In the genomic region with DNA sequence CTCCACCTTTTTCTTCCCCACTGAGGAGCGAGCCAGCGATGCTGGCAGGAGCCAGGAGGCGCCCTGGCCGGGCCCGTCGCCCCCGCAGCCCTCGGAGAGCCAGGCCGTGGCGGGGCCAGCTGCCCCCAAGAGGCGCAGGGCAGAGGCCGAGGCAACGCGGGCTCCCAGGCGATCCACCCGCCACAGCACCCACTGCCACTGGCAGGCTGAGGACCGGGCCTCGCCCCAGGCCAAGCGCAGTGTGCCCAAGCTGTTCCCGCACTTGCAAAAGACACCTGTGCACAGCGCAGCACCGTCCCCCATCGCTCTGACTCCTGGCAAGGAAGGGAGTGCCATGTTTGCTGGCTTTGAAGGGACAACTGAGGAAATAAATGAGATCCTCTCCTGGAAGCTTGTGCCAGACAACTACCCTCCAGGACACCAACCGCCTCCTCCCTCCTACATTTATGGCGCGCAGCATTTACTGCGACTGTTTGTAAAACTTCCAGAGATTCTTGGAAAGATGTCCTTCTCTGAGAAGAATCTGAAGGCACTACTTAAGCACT, we compare ENCODE assay signal across 8 mouse cellular contexts. TPM values are rescaled to one million over a fixed set of nuclear protein-coding genes. Genes with fewer than 3 reads are reported as not detected.
A peak's percentile ranks its signal among the peaks of the same experiment; 100 is the strongest.
DNase-seq lines count a peak whose midpoint lies in the region; ATAC-seq and TF ChIP-seq lines count a peak whose summit lies in the region.

No protein-coding gene starts in this region.

- peak; percentile 64 for DNase-seq in cerebellum, adult 11 months
- DNase-seq in cerebellum, adult 8-10 months, result no peak
- no peak for DNase-seq in spleen, adult 2 months (ENCODE audit: low read depth in 1 of 2, low spot score in 2 of 2)
- DNase-seq in spleen, adult 12 weeks (ENCODE audit: low spot score), result no peak
- peak; percentile 64 for DNase-seq in forebrain, postnatal 0 days
- peak; percentile 53 to 69 for DNase-seq in layer of hippocampus, postnatal 10 days (ENCODE audit: low spot score in 2 of 2)
- DNase-seq in thymus, postnatal 10 days (ENCODE audit: low spot score in 2 of 2), result peak; percentile 30 to 43

- no peak for TF ChIP-seq CTCF in spleen, adult 2 months (IDR thresholded peaks at IDR 0.05; ENCODE audit: extremely low read depth, insufficient read depth, insufficient read length, insufficient replicate concordance)
- TF ChIP-seq CTCF in forebrain, postnatal 0 days (IDR thresholded peaks at IDR 0.05; ENCODE audit: low read depth), result no peak

- no peaks in the 10 kb centered on the region for H3K36me3 ChIP-seq in spleen, adult 2 months (ENCODE audit: control insufficient read depth, insufficient read depth, low read length)
- no peaks in the 10 kb centered on the region for H3K36me3 ChIP-seq in forebrain, postnatal 0 days (ENCODE audit: insufficient read depth)
- no peaks in the 10 kb centered on the region for H3K36me3 ChIP-seq in midbrain, embryonic 12.5 days

- H3K4me2 ChIP-seq in forebrain, postnatal 0 days (ENCODE audit: low read depth), result peak overlapping the region; percentile 88
- H3K4me2 ChIP-seq in midbrain, embryonic 12.5 days (replicated peaks), result peak overlapping the region; percentile 86

- H3K9ac ChIP-seq in forebrain, postnatal 0 days, result peak overlapping the region; percentile 87
- H3K9ac ChIP-seq in midbrain, embryonic 12.5 days (replicated peaks), result peak overlapping the region; percentile 73

- H3K4me1 ChIP-seq in spleen, adult 2 months (ENCODE audit: control insufficient read depth, insufficient read depth, insufficient read length), result peaks cover 6% of the 10 kb centered on the region; the same call in 1 of the 2 replicates
- peaks cover 8% of the 10 kb centered on the region; the same call in 1 of the 2 replicates for H3K4me1 ChIP-seq in forebrain, postnatal 0 days (ENCODE audit: insufficient read depth)
- H3K4me1 ChIP-seq in midbrain, embryonic 12.5 days, result peaks cover 8% of the 10 kb centered on the region

- H3K4me3 ChIP-seq in spleen, adult 2 months (ENCODE audit: extremely low read depth, insufficient read depth, insufficient read length), result peak overlapping the region; percentile 62
- H3K4me3 ChIP-seq in forebrain, postnatal 0 days (ENCODE audit: low read depth, low read length), result peak overlapping the region; percentile 57
- H3K4me3 ChIP-seq in midbrain, embryonic 12.5 days, result peak overlapping the region; percentile 65

- H3K27me3 ChIP-seq in spleen, adult 2 months (ENCODE audit: control insufficient read depth, insufficient read depth, low read length), result no peaks in the 10 kb centered on the region
- H3K27me3 ChIP-seq in forebrain, postnatal 0 days (ENCODE audit: insufficient read depth, low read length), result no peaks in the 10 kb centered on the region
- no peaks in the 10 kb centered on the region for H3K27me3 ChIP-seq in midbrain, embryonic 12.5 days

- peak; percentile 76 for ATAC-seq in forebrain, postnatal 0 days
- peak; percentile 76 for ATAC-seq in midbrain, embryonic 12.5 days (ENCODE audit: low FRiP score, low read depth)

- no peaks in the 10 kb centered on the region for H3K9me3 ChIP-seq in forebrain, postnatal 0 days (ENCODE audit: low read length)
- H3K9me3 ChIP-seq in midbrain, embryonic 12.5 days, result no peaks in the 10 kb centered on the region

- no peak for TF ChIP-seq POLR2A in spleen, adult 2 months (IDR thresholded peaks at IDR 0.05; ENCODE audit: low read depth, low read length)

- no peak overlapping the region for H3K27ac ChIP-seq in spleen, adult 2 months (ENCODE audit: insufficient read depth, low read length)
- H3K27ac ChIP-seq in forebrain, postnatal 0 days (ENCODE audit: low read depth, low read length), result peak overlapping the region; percentile 91
- H3K27ac ChIP-seq in midbrain, embryonic 12.5 days (replicated peaks), result peak overlapping the region; percentile 83

- WGBS in spleen, adult 2 months, result 64% methylated on average over 25 of the region's 27 CpGs
- WGBS in forebrain, postnatal 0 days, result 12% methylated on average over 27 of the region's 27 CpGs
- 18% methylated on average over 22 of the region's 27 CpGs for WGBS in midbrain, embryonic 12.5 days

RNA-seq across cellular contexts. Expression of a gene that starts 9.0 kb away (rescaled TPM):
- 2.6 and 4.4 TPM in 2 replicates for polyA plus RNA-seq in spleen, adult 2 months (2012; rRNA removed)
- total RNA-seq in forebrain, postnatal 0 days (2014; rRNA removed), result 17.2 and 18.9 TPM in 2 replicates
- polyA plus RNA-seq in forebrain, postnatal 0 days (2015; fragmentation: Nextera tagmentation; extraction: Ambion mirVana), result 13.6 and 14.9 TPM in 2 replicates
- 10 to 100 TPM; 13.4 to 14.5 TPM for total RNA-seq in layer of hippocampus, postnatal 10 days (2021)
- polyA plus RNA-seq in midbrain, embryonic 12.5 days (2016; fragmentation: Nextera tagmentation; extraction: Ambion mirVana), result 11.4 and 11.5 TPM in 2 replicates

Comparison
In these comparisons a context has a peak if more than half of its experiments do, and no peak if none do; other contexts are left out.
1. DNase-seq: peak in cerebellum, adult 11 months (single experiment), forebrain, postnatal 0 days (single experiment), layer of hippocampus, postnatal 10 days (2 of 2) and thymus, postnatal 10 days (2 of 2); none in cerebellum, adult 8-10 months (single experiment), spleen, adult 2 months (0 of 2) and spleen, adult 12 weeks (single experiment).
2. Peak in every context shown above with its lines, with median percentiles within 50 percentile points of each other: H3K4me3 ChIP-seq.